Mouse (Mus musculus) adrenal gland, adult 10 weeks (tissue): Measurements from ENCODE around the gene Atp1a1. TPM values are rescaled to one million over a fixed set of nuclear protein-coding genes. Genes with fewer than 3 reads are reported as not detected.

Experiments
- polyA plus RNA-seq: library from polyadenylated mRNA; stranded (reverse); fragments of 350-450 nt; fragmentation: Illumina TruSeq; extraction: RNeasy Lipid Tissue Mini Kit (QIAGEN cat#74804); gene quantifications from one replicate; pipeline ENCODE4 v1.2.3, GENCODE M21; 2014; ENCODE audit warnings: low read depth, low replicate concordance

Gene Atp1a1
- polyA plus RNA-seq = 156 TPM

GRCm38 (mm10) chr3:101604550-101605223, at the start of gene Atp1a1:
Atp1a1 (minus strand) TSS chr3:101604684.

Other genes with a start within 250 kb of the Atp1a1 start
- gene Igsf3, start 227.6 kb downstream of the Atp1a1 start, polyA plus RNA-seq = 1.3 TPM
- gene Mab21l3, start 244.3 kb upstream of the Atp1a1 start, polyA plus RNA-seq = not detected